Comparison of ENCODE assay signal across 12 mouse cellular contexts in the genomic region with DNA sequence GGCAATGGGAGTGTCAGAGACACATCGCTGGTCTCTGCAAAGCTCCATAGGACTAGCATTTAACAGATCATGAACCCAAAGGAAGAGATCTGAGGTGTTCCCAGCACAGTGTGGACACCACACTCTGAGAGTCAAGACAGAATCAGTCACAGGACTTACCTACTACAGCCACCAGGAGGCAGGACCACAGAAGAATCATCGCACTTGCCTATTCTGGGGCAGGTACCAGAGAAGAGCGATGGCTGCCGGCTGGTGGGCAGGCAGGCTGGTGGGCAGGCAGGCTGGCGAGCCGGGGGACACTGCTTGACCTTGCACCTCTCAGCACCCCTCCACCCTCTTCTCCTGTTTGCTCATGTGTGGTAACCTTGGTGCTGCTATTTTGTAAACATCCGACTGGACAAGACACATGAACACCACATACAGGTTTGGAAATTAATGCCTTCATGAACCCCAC. TPM values are rescaled to one million over a fixed set of nuclear protein-coding genes. Genes with fewer than 3 reads are reported as not detected.
DNase-seq lines count a peak whose midpoint lies in the region; ATAC-seq and TF ChIP-seq lines count a peak whose summit lies in the region.
"Had no signal": no experiment of that assay in that cellular context is flagged by ENCODE, and none has a peak within 500 bp of the region (broad histone marks: within the 10 kb centered on the region; RNA-seq: fewer than 3 reads in every experiment).

A gene (minus strand): TSS at position 404 of the 454 bp plus-strand sequence.

- H3K4me3 ChIP-seq in forebrain, postnatal 0 days (ENCODE audit: low read depth, low read length), result no peak within 1 kb of the TSS
- no peak within 1 kb of the TSS for H3K4me3 ChIP-seq in forebrain, embryonic 10.5 days
- H3K4me3 ChIP-seq in lung, postnatal 0 days (ENCODE audit: low read depth, low read length), result no peak within 1 kb of the TSS
- H3K4me3 ChIP-seq in stomach, postnatal 0 days (ENCODE audit: low read depth, low read length), result no peak within 1 kb of the TSS

- TF ChIP-seq EP300 in lung, postnatal 0 days (IDR thresholded peaks at IDR 0.05), result no peak
- TF ChIP-seq EP300 in stomach, postnatal 0 days (optimal IDR thresholded peaks at IDR 0.05), result no peak

- H3K4me1 ChIP-seq in forebrain, postnatal 0 days (ENCODE audit: insufficient read depth), result peaks cover 5% of the 10 kb centered on the region
- peaks cover 25% of the 10 kb centered on the region for H3K4me1 ChIP-seq in forebrain, embryonic 10.5 days
- no peaks in the 10 kb centered on the region for H3K4me1 ChIP-seq in lung, postnatal 0 days (ENCODE audit: insufficient read depth, low read depth, low read length)
- no peaks in the 10 kb centered on the region for H3K4me1 ChIP-seq in stomach, postnatal 0 days (replicated peaks; ENCODE audit: control insufficient read depth, insufficient read depth)

- peaks cover 15% of the 10 kb centered on the region; the same call in 1 of the 2 replicates for H3K27me3 ChIP-seq in forebrain, postnatal 0 days (ENCODE audit: insufficient read depth, low read length)
- peaks cover 43% of the 10 kb centered on the region for H3K27me3 ChIP-seq in forebrain, embryonic 10.5 days (ENCODE audit: poor library complexity, severe bottlenecking)
- H3K27me3 ChIP-seq in lung, postnatal 0 days (replicated peaks; ENCODE audit: insufficient read depth, low read length), result no peaks in the 10 kb centered on the region
- no peaks in the 10 kb centered on the region for H3K27me3 ChIP-seq in stomach, postnatal 0 days (ENCODE audit: control insufficient read depth, insufficient read depth, low read length)

- no peak within 1 kb of the TSS for H3K4me2 ChIP-seq in forebrain, postnatal 0 days (ENCODE audit: low read depth)
- no peak within 1 kb of the TSS for H3K4me2 ChIP-seq in lung, postnatal 0 days (replicated peaks; ENCODE audit: low read depth, low read length)
- H3K4me2 ChIP-seq in stomach, postnatal 0 days (replicated peaks; ENCODE audit: low read depth), result no peak within 1 kb of the TSS

- DNase-seq in forebrain, postnatal 0 days, result no peak
- DNase-seq in forebrain, embryonic 10.5 days (ENCODE audit: extremely low spot score, low spot score), result no peak
- DNase-seq in lung, postnatal 0 days (ENCODE audit: low spot score), result peak; percentile 14
- DNase-seq in lung, adult 18-20 months, result no peak
- DNase-seq in T-cell, adult 2 months (ENCODE audit: low spot score), result peak; percentile 50
- DNase-seq in stomach, postnatal 0 days (ENCODE audit: low spot score), result peak; percentile 29
- no peak for DNase-seq in ovary, postnatal 10 days (ENCODE audit: low spot score)
- no peak for DNase-seq in urinary bladder, postnatal 25 days (ENCODE audit: low spot score)
- DNase-seq: adrenal gland, postnatal 36 days; cerebellum, postnatal 14 days; kidney, adult 8-10 months had no signal

- H3K9ac ChIP-seq in forebrain, postnatal 0 days, result no peak within 1 kb of the TSS
- no peak within 1 kb of the TSS for H3K9ac ChIP-seq in lung, postnatal 0 days (replicated peaks; ENCODE audit: low read depth)
- H3K9ac ChIP-seq in stomach, postnatal 0 days (ENCODE audit: low read length), result no peak within 1 kb of the TSS

- no peak for ATAC-seq in forebrain, postnatal 0 days
- no peak for ATAC-seq in lung, postnatal 0 days
- ATAC-seq in stomach, postnatal 0 days (ENCODE audit: low FRiP score, low TSS enrichment), result no peak

- 81% methylated on average over 7 of the region's 7 CpGs for WGBS in forebrain, postnatal 0 days
- WGBS in forebrain, embryonic 10.5 days, result 66% methylated on average over 7 of the region's 7 CpGs
- 49% methylated on average over 7 of the region's 7 CpGs for WGBS in lung, postnatal 0 days
- 68% methylated on average over 7 of the region's 7 CpGs for WGBS in stomach, postnatal 0 days

- H3K27ac ChIP-seq in forebrain, postnatal 0 days (ENCODE audit: low read depth, low read length), result no peak within 1 kb of the TSS
- H3K27ac ChIP-seq in forebrain, embryonic 10.5 days, result no peak within 1 kb of the TSS
- H3K27ac ChIP-seq in lung, postnatal 0 days (ENCODE audit: low read length), result no peak within 1 kb of the TSS
- no peak within 1 kb of the TSS for H3K27ac ChIP-seq in stomach, postnatal 0 days (replicated peaks)

- no peaks in the 10 kb centered on the region for H3K9me3 ChIP-seq in forebrain, postnatal 0 days (ENCODE audit: low read length)
- H3K9me3 ChIP-seq in forebrain, embryonic 10.5 days, result no peaks in the 10 kb centered on the region
- no peaks in the 10 kb centered on the region for H3K9me3 ChIP-seq in lung, postnatal 0 days (ENCODE audit: low read length)
- no peaks in the 10 kb centered on the region for H3K9me3 ChIP-seq in stomach, postnatal 0 days (ENCODE audit: control insufficient read depth, low read length)

- H3K36me3 ChIP-seq in forebrain, postnatal 0 days (ENCODE audit: insufficient read depth), result no peaks in the 10 kb centered on the region
- H3K36me3 ChIP-seq in forebrain, embryonic 10.5 days (replicated peaks), result no peaks in the 10 kb centered on the region
- no peaks in the 10 kb centered on the region for H3K36me3 ChIP-seq in lung, postnatal 0 days (ENCODE audit: insufficient read depth, low read length)
- no peaks in the 10 kb centered on the region for H3K36me3 ChIP-seq in stomach, postnatal 0 days (ENCODE audit: control insufficient read depth, insufficient read depth, low read length)

- TF ChIP-seq CTCF in forebrain, postnatal 0 days (IDR thresholded peaks at IDR 0.05; ENCODE audit: low read depth), result peak; percentile 32
- TF ChIP-seq CTCF in lung, postnatal 0 days (IDR thresholded peaks at IDR 0.05), result peak; percentile 61
- peak; percentile 67 for TF ChIP-seq CTCF in stomach, postnatal 0 days (IDR thresholded peaks at IDR 0.05; ENCODE audit: low read depth)

RNA-seq across cellular contexts. Expression of the gene that starts here (rescaled TPM):
- total RNA-seq in forebrain, postnatal 0 days (2014; rRNA removed), result 0.10 TPM in 1 of 2 replicates, not detected in the other
- 0.09 TPM in 1 of 2 replicates, not detected in the other for polyA plus RNA-seq in forebrain, postnatal 0 days (2015; fragmentation: Nextera tagmentation; extraction: Ambion mirVana)
- 1.6 and 1.8 TPM in 2 replicates for polyA plus RNA-seq in forebrain, embryonic 10.5 days (2016; fragmentation: Nextera tagmentation; extraction: Ambion mirVana)
- not detected in 2 replicates for polyA plus RNA-seq in lung, postnatal 0 days (2015; fragmentation: Nextera tagmentation; extraction: Ambion mirVana)
- 0.19 and 0.21 TPM in 2 replicates for polyA plus RNA-seq in stomach, postnatal 0 days (2015; fragmentation: Nextera tagmentation; extraction: Ambion mirVana)
- total RNA-seq: left cerebral cortex, adult 18-20 months had no signal

Comparison
In these comparisons a context has a peak if more than half of its experiments do, and no peak if none do; other contexts are left out.
1. Peak in DNase-seq in lung, postnatal 0 days; RNA of the gene not detected or under 1 TPM.
2. Peak in DNase-seq in stomach, postnatal 0 days; RNA of the gene not detected or under 1 TPM.